Mouse (Mus musculus) bone marrow, adult 2 months (tissue): Measurements from ENCODE around the gene Nrl. TPM values are rescaled to one million over a fixed set of nuclear protein-coding genes. Genes with fewer than 3 reads are reported as not detected.
A peak's percentile ranks its signal among the peaks of the same experiment; 100 is the strongest.

Source experiments
- H3K27ac ChIP-seq: fragments of 200-500 bp; 2 replicates; pipeline ENCODE4 v1.5.1; 2012; ENCODE audit warnings: low read depth, mild to moderate bottlenecking, control low read depth, inconsistent platforms, low read length; ENCODE audit not compliant: control insufficient read depth, poor library complexity, insufficient read depth
- H3K4me1 ChIP-seq: fragments of 200-500 bp; 2 replicates; pipeline ENCODE4 v1.6.1; 2011; ENCODE audit warnings: low read length; ENCODE audit not compliant: control insufficient read depth, insufficient read depth
- H3K4me3 ChIP-seq: fragments of 200-500 bp; replicated peaks from 2 replicates; pipeline ENCODE3; 2011; ENCODE audit warnings: mild to moderate bottlenecking, low read depth, low read length, control low read depth; ENCODE audit not compliant: control insufficient read depth
- CTCF ChIP-seq: fragments of 200-500 bp; IDR thresholded peaks from 2 replicates; pipeline ENCODE4 v1.5.1; 2011; ENCODE audit warnings: low read length, control low read depth; ENCODE audit not compliant: control insufficient read depth, insufficient read depth
- POLR2A ChIP-seq: fragments of 200-500 bp; IDR thresholded peaks from 2 replicates; pipeline ENCODE4 v1.6.1; 2011; ENCODE audit warnings: low read depth, mild to moderate bottlenecking, control low read depth, low read length, borderline replicate concordance; ENCODE audit not compliant: control insufficient read depth
- WGBS: fragments of 180-500 bp; shearing (Covaris S2); methylation state at CpG from one replicate; pipeline ENCODE4 v1.1.7; 2018; 5-methylcytosine and 5-hydroxymethylcytosine counted together
- polyA plus RNA-seq: library from polyadenylated mRNA; stranded (reverse); fragments of >200 nt; gene quantifications from 2 replicates; pipeline ENCODE4 v1.2.4, GENCODE M21; 2011; ENCODE audit warnings: low replicate concordance; ENCODE audit not compliant: missing spikeins, insufficient read depth, insufficient read length

The Nrl gene
- polyA plus RNA-seq, 1 experiment, result 0.70 TPM

- Histone ChIP-seq H3K4me1 (no peaks in the 10 kb centered on the region), H3K27ac (no peak overlapping the region), H3K4me3 (no peak overlapping the region)
- WGBS, result 87% methylated on average over 9 of the region's 9 CpGs
- TF ChIP-seq POLR2A (no peak; the same call in 1 of the 2 replicates), CTCF (no peak)
Observed at GRCm38 (mm10) chr14:55544334-55544733, 19.6 kb upstream of the Nrl start.

- H3K4me3 ChIP-seq, result peak overlapping the region; percentile 2
- 65% methylated on average over 12 of the region's 12 CpGs for WGBS
- peak overlapping the region; percentile 74 for H3K27ac ChIP-seq
- H3K4me1 ChIP-seq, result no peaks in the 10 kb centered on the region
- TF ChIP-seq POLR2A, result peak; percentile 65; the same call in 1 of the 2 replicates
- no peak for TF ChIP-seq CTCF
Observed at GRCm38 (mm10) chr14:55542268-55542667, 17.5 kb upstream of the Nrl start.

GRCm38 (mm10) chr14:55540787-55541321 lies 16.1 kb upstream of the Nrl start:
- under 1% methylated on average over 10 of the region's 10 CpGs for WGBS
- Histone ChIP-seq H3K27ac (peak overlapping the region; percentile 91), H3K4me1 (no peaks in the 10 kb centered on the region), H3K4me3 (peak overlapping the region; percentile 90)
- TF ChIP-seq CTCF (no peak), POLR2A (no peak; the same call in 1 of the 2 replicates)

- peak within 1 kb of the TSS; percentile 90 for H3K4me3 ChIP-seq
- H3K4me1 ChIP-seq, result no peaks in the 10 kb centered on the region
- TF ChIP-seq POLR2A (peak; percentile 83), CTCF (no peak)
- H3K27ac ChIP-seq, result peak within 1 kb of the TSS; percentile 91
- WGBS, result under 1% methylated on average over 32 of the region's 32 CpGs
Observed at GRCm38 (mm10) chr14:55540067-55540786, 15.4 kb upstream of the Nrl start, which contains the start of gene Pck2. Gene Pck2 (plus strand): TSS chr14:55540266.

GRCm38 (mm10) chr14:55536116-55536745 lies 11.4 kb upstream of the Nrl start:
- TF ChIP-seq CTCF (peak; percentile 91), POLR2A (no peak)
- Histone ChIP-seq H3K4me3 (no peak overlapping the region), H3K27ac (no peak overlapping the region), H3K4me1 (no peaks in the 10 kb centered on the region)
- 65% methylated on average over 6 of the region's 6 CpGs for WGBS

- WGBS, result 10% methylated on average over 3 of the region's 3 CpGs
- TF ChIP-seq CTCF (no peak; the same call in 1 of the 2 replicates), POLR2A (no peak)
- Histone ChIP-seq H3K4me1 (no peaks in the 10 kb centered on the region), H3K4me3 (no peak overlapping the region), H3K27ac (no peak overlapping the region)
Observed at GRCm38 (mm10) chr14:55527940-55528339, 3.2 kb upstream of the Nrl start.

GRCm38 (mm10) chr14:55526674-55527073 lies 1.9 kb upstream of the Nrl start:
- Histone ChIP-seq H3K4me3 (no peak overlapping the region), H3K4me1 (no peaks in the 10 kb centered on the region), H3K27ac (no peak overlapping the region)
- TF ChIP-seq CTCF (no peak), POLR2A (no peak)
- 76% methylated on average over 2 of the region's 2 CpGs for WGBS

GRCm38 (mm10) chr14:55524062-55524461 lies 719 bp downstream of the Nrl start:
- no peak overlapping the region for H3K27ac ChIP-seq
- 42% methylated on average over 4 of the region's 4 CpGs for WGBS
- TF ChIP-seq POLR2A, result no peak
- TF ChIP-seq CTCF, result no peak
- no peak overlapping the region for H3K4me3 ChIP-seq
- no peaks in the 10 kb centered on the region for H3K4me1 ChIP-seq
